Mouse (Mus musculus): ENCODE measurements around the gene Syn3. TPM values are rescaled to one million over a fixed set of nuclear protein-coding genes. Genes with fewer than 3 reads are reported as not detected.
A peak's percentile ranks its signal among the peaks of the same experiment; 100 is the strongest.

Gene Syn3
- polyA plus RNA-seq, 1 experiment: 0.15 TPM

GRCm38 (mm10) chr10:86425690-86426530 is 72.8 kb downstream of the Syn3 start:
- no peaks in the 10 kb centered on the region for H3K36me3 ChIP-seq (replicated peaks; ENCODE audit: low read length)
- TF ChIP-seq FLI1 (IDR thresholded peaks at IDR 0.05; ENCODE audit: low read length): no peak
- no peak for TF ChIP-seq GATA1 (IDR thresholded peaks at IDR 0.05; ENCODE audit: borderline replicate concordance, low read length)
- no peak overlapping the region for H3K4me3 ChIP-seq (replicated peaks)
- H3K9me3 ChIP-seq: 0 out of 2 replicates have a peak, but pooled peaks cover 7% of the 10 kb centered on the region
- peaks cover 5% of the 10 kb centered on the region; the same call in 1 of the 2 replicates for H3K4me1 ChIP-seq
- H3K27me3 ChIP-seq (replicated peaks): peaks cover 9% of the 10 kb centered on the region

- TF ChIP-seq GATA1 (IDR thresholded peaks at IDR 0.05; ENCODE audit: borderline replicate concordance, low read length): no peak
- TF ChIP-seq FLI1 (IDR thresholded peaks at IDR 0.05; ENCODE audit: low read length): no peak
- Histone ChIP-seq H3K4me3 (replicated peaks) (peak overlapping the region; percentile 1), H3K4me1 (peaks cover 5% of the 10 kb centered on the region; the same call in 1 of the 2 replicates), H3K36me3 (replicated peaks; ENCODE audit: low read length) (no peaks in the 10 kb centered on the region), H3K9me3 (0 out of 2 replicates have a peak, but pooled peaks cover 7% of the 10 kb centered on the region), H3K27me3 (replicated peaks) (peaks cover 10% of the 10 kb centered on the region)
These were observed 76.8 kb downstream of the Syn3 start for GRCm38 (mm10) chr10:86421731-86422370.

GRCm38 (mm10) chr10:86418931-86419330 is 79.8 kb downstream of the Syn3 start:
- TF ChIP-seq GATA1 (IDR thresholded peaks at IDR 0.05; ENCODE audit: borderline replicate concordance, low read length) (no peak), FLI1 (IDR thresholded peaks at IDR 0.05; ENCODE audit: low read length) (no peak)
- Histone ChIP-seq H3K36me3 (replicated peaks; ENCODE audit: low read length) (no peaks in the 10 kb centered on the region), H3K9me3 (0 out of 2 replicates have a peak, but pooled peaks cover 2% of the 10 kb centered on the region), H3K4me3 (replicated peaks) (no peak overlapping the region), H3K4me1 (peaks cover 5% of the 10 kb centered on the region; the same call in 1 of the 2 replicates), H3K27me3 (replicated peaks) (peaks cover 10% of the 10 kb centered on the region)

DNA sequence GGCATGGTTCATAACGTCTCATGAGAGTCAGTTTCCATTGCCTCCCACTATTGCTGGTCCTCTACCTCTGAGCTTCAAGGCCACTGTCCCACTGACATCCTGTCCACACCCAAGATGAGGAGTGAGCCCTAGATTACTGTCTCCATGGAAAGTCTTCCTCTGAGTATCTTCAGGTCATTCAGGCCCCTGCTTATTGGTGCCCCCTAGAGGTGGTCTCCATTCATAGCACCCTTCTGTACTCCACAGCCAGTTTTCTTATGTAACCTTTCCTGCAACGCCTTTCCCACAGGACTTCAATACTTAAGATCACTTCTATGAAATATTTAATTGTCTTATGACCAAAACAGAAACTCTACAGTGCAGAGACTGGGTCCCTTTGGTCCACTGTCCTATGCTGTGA is 80.4 kb downstream of the Syn3 start:
- no peak for TF ChIP-seq GATA1 (IDR thresholded peaks at IDR 0.05; ENCODE audit: borderline replicate concordance, low read length)
- TF ChIP-seq FLI1 (IDR thresholded peaks at IDR 0.05; ENCODE audit: low read length): no peak
- 0 out of 2 replicates have a peak, but pooled peaks cover 2% of the 10 kb centered on the region for H3K9me3 ChIP-seq
- H3K4me1 ChIP-seq: peaks cover 5% of the 10 kb centered on the region; the same call in 1 of the 2 replicates
- no peak overlapping the region for H3K4me3 ChIP-seq (replicated peaks)
- no peaks in the 10 kb centered on the region for H3K36me3 ChIP-seq (replicated peaks; ENCODE audit: low read length)
- peaks cover 7% of the 10 kb centered on the region for H3K27me3 ChIP-seq (replicated peaks)

DNA sequence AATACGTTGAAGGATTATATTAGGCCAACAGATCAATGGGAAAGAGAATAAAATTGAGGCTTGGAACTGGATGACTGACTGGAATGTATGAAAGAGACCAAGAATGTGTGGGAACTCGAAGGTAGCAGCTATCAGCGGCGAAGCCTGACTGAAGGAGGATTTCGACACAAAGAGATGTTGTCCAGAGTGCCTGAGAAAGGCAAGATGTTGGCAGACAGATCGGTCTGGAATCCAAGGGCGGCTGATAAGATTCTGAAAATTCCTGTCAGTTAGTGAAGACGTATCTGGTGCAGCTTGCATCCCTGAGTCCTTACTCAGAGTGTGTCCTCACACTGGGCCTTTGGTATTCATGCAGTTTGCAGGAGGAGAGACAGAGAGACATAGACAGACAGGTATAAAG is 81.9 kb downstream of the Syn3 start:
- no peaks in the 10 kb centered on the region for H3K36me3 ChIP-seq (replicated peaks; ENCODE audit: low read length)
- TF ChIP-seq GATA1 (IDR thresholded peaks at IDR 0.05; ENCODE audit: borderline replicate concordance, low read length) (no peak), FLI1 (IDR thresholded peaks at IDR 0.05; ENCODE audit: low read length) (no peak)
- 0 out of 2 replicates have a peak, but pooled peaks cover 2% of the 10 kb centered on the region for H3K9me3 ChIP-seq
- peaks cover 1% of the 10 kb centered on the region; the same call in 1 of the 2 replicates for H3K4me1 ChIP-seq
- no peak overlapping the region for H3K4me3 ChIP-seq (replicated peaks)
- peaks cover 4% of the 10 kb centered on the region for H3K27me3 ChIP-seq (replicated peaks)

- TF ChIP-seq FLI1 (IDR thresholded peaks at IDR 0.05; ENCODE audit: low read length): no peak
- no peak for TF ChIP-seq GATA1 (IDR thresholded peaks at IDR 0.05; ENCODE audit: borderline replicate concordance, low read length)
- no peak overlapping the region for H3K4me3 ChIP-seq (replicated peaks)
- H3K36me3 ChIP-seq (replicated peaks; ENCODE audit: low read length): no peaks in the 10 kb centered on the region
- no peaks in the 10 kb centered on the region for H3K9me3 ChIP-seq
- H3K4me1 ChIP-seq: no peaks in the 10 kb centered on the region
- H3K27me3 ChIP-seq (replicated peaks): peaks cover 3% of the 10 kb centered on the region
These were observed 87.8 kb downstream of the Syn3 start for GRCm38 (mm10) chr10:86410868-86411267.

DNA sequence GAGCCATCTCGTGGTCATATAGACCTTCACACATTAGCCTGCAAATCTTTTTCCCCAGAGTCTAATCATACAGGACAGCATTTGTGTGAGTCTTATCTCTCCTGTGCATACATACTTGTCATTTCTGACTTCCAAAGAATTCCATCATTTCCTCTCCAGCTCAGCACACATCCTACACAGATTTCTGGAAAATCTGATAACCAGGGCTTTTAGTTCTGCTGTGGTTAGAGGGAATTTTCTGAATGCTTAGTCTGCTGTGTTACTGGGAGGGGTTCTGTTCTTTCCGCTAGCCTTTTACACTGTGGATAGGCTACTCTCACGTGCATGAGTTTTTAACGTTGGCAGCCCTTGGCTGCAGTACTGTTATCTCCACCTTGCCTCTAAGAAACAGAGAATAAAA is 91.7 kb downstream of the Syn3 start:
- peaks cover 5% of the 10 kb centered on the region for H3K27me3 ChIP-seq (replicated peaks)
- no peak for TF ChIP-seq GATA1 (IDR thresholded peaks at IDR 0.05; ENCODE audit: borderline replicate concordance, low read length)
- no peak for TF ChIP-seq FLI1 (IDR thresholded peaks at IDR 0.05; ENCODE audit: low read length)
- H3K36me3 ChIP-seq (replicated peaks; ENCODE audit: low read length): no peaks in the 10 kb centered on the region

GRCm38 (mm10) chr10:86398347-86398720 is 100.4 kb downstream of the Syn3 start:
- no peak overlapping the region for H3K4me3 ChIP-seq (replicated peaks)
- no peaks in the 10 kb centered on the region for H3K36me3 ChIP-seq (replicated peaks; ENCODE audit: low read length)
- H3K4me1 ChIP-seq: no peaks in the 10 kb centered on the region
- TF ChIP-seq FLI1 (IDR thresholded peaks at IDR 0.05; ENCODE audit: low read length) (no peak), GATA1 (IDR thresholded peaks at IDR 0.05; ENCODE audit: borderline replicate concordance, low read length) (no peak)
- H3K9me3 ChIP-seq: 0 out of 2 replicates have a peak, but pooled peaks cover 3% of the 10 kb centered on the region
- peaks cover 1% of the 10 kb centered on the region for H3K27me3 ChIP-seq (replicated peaks)

More for the DNA sequence above, 91.7 kb downstream of the Syn3 start:
- no peak overlapping the region for H3K4me3 ChIP-seq (replicated peaks)
- no peaks in the 10 kb centered on the region for H3K9me3 ChIP-seq
- H3K4me1 ChIP-seq: no peaks in the 10 kb centered on the region

GRCm38 (mm10) chr10:86397577-86398346 is 100.9 kb downstream of the Syn3 start:
- H3K36me3 ChIP-seq (replicated peaks; ENCODE audit: low read length): no peaks in the 10 kb centered on the region
- no peak overlapping the region for H3K4me3 ChIP-seq (replicated peaks)
- peaks cover 1% of the 10 kb centered on the region for H3K27me3 ChIP-seq (replicated peaks)
- H3K4me1 ChIP-seq: no peaks in the 10 kb centered on the region
- TF ChIP-seq FLI1 (IDR thresholded peaks at IDR 0.05; ENCODE audit: low read length): no peak
- H3K9me3 ChIP-seq: 0 out of 2 replicates have a peak, but pooled peaks cover 3% of the 10 kb centered on the region
